Mouse (Mus musculus) ovary, postnatal 14 days (tissue): ENCODE measurements around the gene Gm45713.
"Not testable (repeated sequence)": the region's sequence is repeated elsewhere in the genome, so short reads cannot be mapped to it uniquely, and the experiment has no call there.

Experiments
- DNase-seq: peaks from one replicate; pipeline ENCODE4 v3.0.0; 2022; ENCODE audit warnings: low spot score

Gm45713 gene

GRCm38 (mm10) chr7:45135993-45136567 lies at the start of gene Gm45713, which contains the start of gene Flt3l:
Gene Gm45713, minus strand, starts transcription at chr7:45136231.
Gene Flt3l, minus strand, starts transcription at chr7:45136432.
- DNase-seq: peak; percentile 94

GRCm38 (mm10) chr7:45183672-45184071 lies 47.6 kb upstream of the Gm45713 start:
- no peak for DNase-seq

- DNase-seq: no peak
These were observed 46.6 kb upstream of the Gm45713 start for GRCm38 (mm10) chr7:45182606-45183005.

GRCm38 (mm10) chr7:45182199-45182601 lies 46.2 kb upstream of the Gm45713 start:
- DNase-seq: peak; percentile 75

GRCm38 (mm10) chr7:45181540-45181939 lies 45.5 kb upstream of the Gm45713 start:
- DNase-seq: no peak

GRCm38 (mm10) chr7:45180896-45181477 lies 45.0 kb upstream of the Gm45713 start, which contains the start of gene Pth2:
Gene Pth2, plus strand, starts transcription at chr7:45180995.
- no peak for DNase-seq

- no peak for DNase-seq
These were observed 43.4 kb upstream of the Gm45713 start, which contains the start of gene Gfy for GRCm38 (mm10) chr7:45179469-45179868. Gene Gfy, minus strand, starts transcription at chr7:45179569.

- no peak for DNase-seq
These were observed 42.5 kb upstream of the Gm45713 start for GRCm38 (mm10) chr7:45178550-45178949.

- no peak for DNase-seq
These were observed 40.3 kb upstream of the Gm45713 start for GRCm38 (mm10) chr7:45176356-45176755.

GRCm38 (mm10) chr7:45175929-45176328 lies 39.9 kb upstream of the Gm45713 start:
- DNase-seq: no peak

- DNase-seq: no peak
These were observed 39.4 kb upstream of the Gm45713 start for GRCm38 (mm10) chr7:45175398-45175797.

GRCm38 (mm10) chr7:45174567-45175280 lies 38.7 kb upstream of the Gm45713 start:
- DNase-seq: no peak

GRCm38 (mm10) chr7:45173772-45174171 lies 37.7 kb upstream of the Gm45713 start:
- DNase-seq: not testable (repeated sequence)

GRCm38 (mm10) chr7:45172974-45173373 lies 36.9 kb upstream of the Gm45713 start:
- DNase-seq: no peak

- no peak for DNase-seq
These were observed 33.5 kb upstream of the Gm45713 start for GRCm38 (mm10) chr7:45169495-45169894.

GRCm38 (mm10) chr7:45168656-45169055 lies 32.6 kb upstream of the Gm45713 start:
- DNase-seq: no peak

- no peak for DNase-seq
These were observed 31.9 kb upstream of the Gm45713 start for GRCm38 (mm10) chr7:45167761-45168445.

- DNase-seq: no peak
These were observed 30.9 kb upstream of the Gm45713 start for GRCm38 (mm10) chr7:45166950-45167401.

GRCm38 (mm10) chr7:45165701-45166100 lies 29.7 kb upstream of the Gm45713 start:
- no peak for DNase-seq

GRCm38 (mm10) chr7:45164833-45165232 lies 28.8 kb upstream of the Gm45713 start:
- no peak for DNase-seq

- no peak for DNase-seq
These were observed 27.9 kb upstream of the Gm45713 start, which contains the start of gene Slc17a7 for GRCm38 (mm10) chr7:45163735-45164490. Gene Slc17a7, plus strand, starts transcription at chr7:45163949.
